Mouse (Mus musculus) ES-Bruce4 (cell line): ENCODE measurements around the gene Dnajc28. TPM values are rescaled to one million over a fixed set of nuclear protein-coding genes. Genes with fewer than 3 reads are reported as not detected.

Experiments
- H3K27ac ChIP-seq: 2 replicates; pipeline ENCODE4 v1.5.1; 2012; ENCODE audit warnings: low read length, inconsistent platforms; ENCODE audit not compliant: insufficient read depth
- H3K27me3 ChIP-seq: 2 replicates; pipeline ENCODE4 v1.6.1; 2012; ENCODE audit warnings: mild to moderate bottlenecking, low read length, inconsistent platforms; ENCODE audit not compliant: control insufficient read depth, poor library complexity, insufficient read depth, severe bottlenecking
- H3K36me3 ChIP-seq: 2 replicates; pipeline ENCODE4 v1.6.1; 2012; ENCODE audit warnings: inconsistent platforms, mild to moderate bottlenecking, low read length, moderate library complexity; ENCODE audit not compliant: control insufficient read depth, poor library complexity, insufficient read depth, severe bottlenecking
- H3K4me1 ChIP-seq: one replicate; pipeline ENCODE4 v1.8.1; 2011; ENCODE audit warnings: low read length; ENCODE audit not compliant: control insufficient read depth, insufficient read depth
- H3K4me3 ChIP-seq: 2 replicates; pipeline ENCODE4 v1.5.1; 2011; ENCODE audit warnings: low read depth, mild to moderate bottlenecking, low read length
- H3K9ac ChIP-seq: 2 replicates; pipeline ENCODE4 v1.6.1; 2012; ENCODE audit warnings: low read depth, mild to moderate bottlenecking, inconsistent platforms; ENCODE audit not compliant: poor library complexity, severe bottlenecking
- H3K9me3 ChIP-seq: replicated peaks from 2 replicates; pipeline ENCODE4 v1.6.1; 2012; ENCODE audit warnings: mild to moderate bottlenecking, low read length, inconsistent platforms; ENCODE audit not compliant: control insufficient read depth, poor library complexity, insufficient read depth, severe bottlenecking
- CTCF ChIP-seq: IDR thresholded peaks from one replicate; pipeline ENCODE4 v1.8.1; 2011; ENCODE audit warnings: low read depth, low read length
- EP300 ChIP-seq: IDR thresholded peaks from 2 replicates; pipeline ENCODE4 v1.6.1; 2011; ENCODE audit warnings: low read depth, low read length; ENCODE audit not compliant: insufficient read depth
- POLR2A ChIP-seq: IDR thresholded peaks from one replicate; pipeline ENCODE4 v1.8.1; 2011; ENCODE audit warnings: low read length; ENCODE audit not compliant: insufficient read depth
- polyA plus RNA-seq: library from polyadenylated mRNA; stranded (reverse); fragments of >200 nt; gene quantifications from 2 replicates; pipeline ENCODE4 v1.2.4, GENCODE M21; 2011; ENCODE audit warnings: low read depth; ENCODE audit not compliant: missing spikeins, insufficient read depth, insufficient read length

Dnajc28 gene
- 2.5 and 4.9 TPM in 2 replicates for polyA plus RNA-seq

DNA sequence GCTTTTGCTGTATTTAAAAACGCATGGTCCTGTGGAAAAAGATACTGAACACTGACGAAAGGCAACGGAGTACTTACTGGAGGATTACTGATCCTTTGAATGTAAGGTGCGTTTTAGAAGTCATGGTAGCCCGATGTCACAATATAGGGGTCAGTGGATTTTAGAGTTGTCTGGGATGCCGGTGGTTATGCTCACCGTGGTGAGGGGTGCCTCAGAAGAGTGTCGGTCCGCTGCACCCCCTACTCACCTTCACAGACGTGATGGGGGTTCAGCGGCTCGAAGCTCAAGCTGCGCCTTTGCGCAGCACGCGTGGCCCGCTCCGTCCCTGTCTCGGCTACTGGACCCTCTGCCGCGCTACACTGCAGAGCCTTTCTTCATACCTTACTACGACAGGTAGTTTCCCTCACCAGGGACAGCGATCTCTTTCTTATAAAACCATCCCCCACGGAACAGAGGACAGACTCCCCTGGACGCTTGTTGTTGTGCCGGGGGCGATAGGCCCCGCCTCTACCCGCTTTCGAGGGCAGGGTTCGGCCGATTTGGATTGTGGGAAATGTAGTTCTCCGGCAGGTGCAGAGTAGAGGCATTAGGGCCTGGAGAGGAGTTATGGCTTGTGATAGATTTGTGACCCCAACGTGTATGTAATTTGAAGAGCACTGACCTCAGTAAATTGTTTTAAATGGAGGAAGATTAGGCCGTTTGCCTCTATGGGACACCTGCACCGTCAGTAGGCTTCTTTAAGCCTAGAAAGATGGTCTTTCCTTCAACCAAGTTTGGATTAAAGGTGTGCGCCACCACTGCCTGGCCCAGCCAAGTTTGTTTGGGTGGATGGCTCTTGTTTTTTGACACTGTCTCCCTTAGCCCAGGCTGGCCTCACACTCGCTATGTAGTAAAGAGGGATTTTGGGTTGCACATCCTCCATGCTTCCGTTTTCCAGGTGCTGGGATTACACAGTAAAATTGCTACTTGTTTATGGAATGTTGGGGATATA is at the start of gene Dnajc28:
Gene Dnajc28, minus strand, starts transcription at position 516 of the 991 bp plus-strand sequence.
- H3K9ac ChIP-seq: peak within 1 kb of the TSS; percentile 87
- no peaks in the 10 kb centered on the region for H3K9me3 ChIP-seq
- H3K4me3 ChIP-seq: peak within 1 kb of the TSS; percentile 99
- H3K27ac ChIP-seq: peak within 1 kb of the TSS; percentile 8; the same call in 1 of the 2 replicates
- H3K4me1 ChIP-seq: peaks cover 2% of the 10 kb centered on the region
- H3K27me3 ChIP-seq: no peaks in the 10 kb centered on the region
- H3K36me3 ChIP-seq: peaks cover 31% of the 10 kb centered on the region
- TF ChIP-seq EP300: no peak
- TF ChIP-seq POLR2A: peak; percentile 32

DNA sequence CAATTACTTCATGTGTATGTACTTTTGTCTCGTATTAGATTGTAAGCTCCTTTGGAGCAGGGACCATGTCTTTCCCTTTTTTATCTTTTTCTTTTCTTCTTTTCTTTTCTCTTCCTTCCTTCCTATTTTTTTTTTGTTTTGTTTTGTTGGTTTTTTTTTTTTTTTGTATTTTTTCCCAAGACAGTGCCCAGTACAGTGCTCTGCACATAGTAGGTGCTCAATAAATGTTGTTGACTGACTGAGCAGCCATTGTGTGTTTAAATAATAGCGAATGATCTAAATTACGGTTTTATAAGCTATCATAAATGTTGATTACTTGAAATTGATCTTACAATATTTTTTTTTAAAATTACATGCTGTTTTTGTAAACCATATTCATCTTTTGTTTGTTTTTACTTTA is 45.0 kb upstream of the Dnajc28 start:
- no peak overlapping the region for H3K4me3 ChIP-seq
- H3K27me3 ChIP-seq: no peaks in the 10 kb centered on the region
- H3K4me1 ChIP-seq: no peaks in the 10 kb centered on the region
- no peaks in the 10 kb centered on the region for H3K9me3 ChIP-seq
- no peak overlapping the region for H3K9ac ChIP-seq
- peaks cover 90% of the 10 kb centered on the region for H3K36me3 ChIP-seq
- no peak for TF ChIP-seq CTCF
- no peak for TF ChIP-seq POLR2A
- no peak for TF ChIP-seq EP300
- H3K27ac ChIP-seq: no peak overlapping the region

DNA sequence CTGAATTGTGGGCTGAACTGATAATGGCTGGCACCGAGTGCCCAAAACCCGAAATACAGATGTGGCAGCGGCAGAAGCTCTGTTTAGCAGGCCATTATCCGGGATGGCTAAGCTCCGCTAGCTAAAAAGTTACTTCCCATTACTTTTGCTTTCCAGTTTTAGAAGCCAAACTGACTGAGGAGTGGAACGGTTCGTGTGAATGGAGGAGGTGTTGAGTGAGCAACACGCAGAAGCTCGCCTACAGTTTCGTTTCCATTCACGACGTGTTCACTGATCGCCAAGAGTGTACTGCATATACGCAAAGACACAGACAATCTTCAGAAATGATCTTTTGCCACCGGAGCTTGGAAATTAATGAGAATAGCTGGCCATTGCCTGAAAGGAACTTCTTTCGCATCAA is 43.5 kb upstream of the Dnajc28 start:
- Histone ChIP-seq H3K4me1 (no peaks in the 10 kb centered on the region), H3K27ac (no peak overlapping the region), H3K9me3 (no peaks in the 10 kb centered on the region), H3K9ac (no peak overlapping the region), H3K27me3 (no peaks in the 10 kb centered on the region), H3K36me3 (peaks cover 94% of the 10 kb centered on the region), H3K4me3 (no peak overlapping the region)
- TF ChIP-seq CTCF (no peak), EP300 (no peak), POLR2A (no peak)

DNA sequence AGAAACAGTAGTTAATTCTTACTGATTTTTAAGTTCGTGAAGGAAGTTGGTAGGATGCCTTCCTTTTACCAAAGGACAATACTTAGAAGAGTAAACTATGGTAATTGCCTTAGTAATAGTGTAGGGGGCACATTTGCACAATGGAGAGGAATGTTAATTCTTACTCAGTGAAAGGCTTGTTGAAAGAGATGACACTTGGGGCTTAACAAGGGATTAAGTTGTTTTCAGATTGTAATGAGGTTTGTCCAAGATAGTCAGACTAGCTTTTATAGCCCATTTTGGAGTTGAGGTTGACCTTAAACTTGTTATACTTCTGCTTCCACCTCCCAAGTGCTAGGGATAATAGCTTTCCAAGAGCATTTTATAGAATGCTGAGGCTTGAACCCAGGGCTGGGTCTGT is 42.6 kb upstream of the Dnajc28 start:
- Histone ChIP-seq H3K27ac (no peak overlapping the region), H3K36me3 (peaks cover 94% of the 10 kb centered on the region), H3K4me3 (no peak overlapping the region), H3K27me3 (no peaks in the 10 kb centered on the region), H3K4me1 (no peaks in the 10 kb centered on the region), H3K9me3 (no peaks in the 10 kb centered on the region), H3K9ac (no peak overlapping the region)
- TF ChIP-seq CTCF (no peak), EP300 (no peak)

DNA sequence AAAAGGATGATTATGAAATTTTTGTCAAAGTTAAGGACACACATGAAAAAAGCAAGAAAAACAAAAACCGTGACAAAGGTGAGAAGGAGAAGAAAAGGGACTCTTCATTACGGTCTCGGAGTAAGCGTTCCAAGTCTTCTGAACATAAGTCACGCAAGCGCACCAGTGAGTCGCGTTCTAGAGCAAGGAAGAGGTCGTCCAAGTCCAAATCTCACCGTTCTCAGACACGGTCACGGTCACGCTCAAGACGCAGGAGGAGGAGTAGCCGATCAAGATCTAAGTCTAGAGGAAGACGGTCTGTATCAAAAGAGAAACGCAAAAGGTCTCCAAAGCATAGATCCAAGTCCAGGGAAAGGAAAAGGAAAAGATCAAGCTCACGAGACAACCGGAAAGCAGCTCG is 41.0 kb upstream of the Dnajc28 start:
- no peaks in the 10 kb centered on the region for H3K4me1 ChIP-seq
- H3K27ac ChIP-seq: no peak overlapping the region
- H3K9ac ChIP-seq: no peak overlapping the region
- H3K27me3 ChIP-seq: no peaks in the 10 kb centered on the region
- H3K9me3 ChIP-seq: no peaks in the 10 kb centered on the region
- TF ChIP-seq POLR2A: no peak
- no peak for TF ChIP-seq EP300
- TF ChIP-seq CTCF: no peak
- H3K4me3 ChIP-seq: peak overlapping the region; percentile 12; the same call in 1 of the 2 replicates
- peaks cover 94% of the 10 kb centered on the region for H3K36me3 ChIP-seq

DNA sequence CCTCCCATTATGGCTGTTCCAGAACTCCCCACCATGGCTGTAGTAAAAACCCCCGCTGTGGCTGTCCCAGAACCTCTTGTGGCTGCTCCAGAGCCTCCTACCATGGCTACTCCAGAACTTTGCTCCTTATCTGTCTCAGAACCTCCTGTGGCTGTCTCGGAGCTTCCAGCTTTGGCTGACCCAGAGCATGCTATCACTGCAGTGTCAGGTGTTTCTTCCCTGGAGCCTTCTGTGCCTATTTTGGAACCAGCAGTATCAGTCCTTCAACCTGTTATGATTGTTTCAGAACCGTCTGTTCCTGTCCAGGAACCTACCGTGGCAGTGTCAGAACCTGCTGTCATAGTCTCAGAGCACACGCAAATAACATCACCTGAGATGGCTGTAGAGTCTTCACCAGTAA is 39.6 kb upstream of the Dnajc28 start:
- H3K36me3 ChIP-seq: peaks cover 93% of the 10 kb centered on the region
- no peaks in the 10 kb centered on the region for H3K27me3 ChIP-seq
- no peaks in the 10 kb centered on the region for H3K4me1 ChIP-seq
- H3K9me3 ChIP-seq: no peaks in the 10 kb centered on the region
- no peak overlapping the region for H3K9ac ChIP-seq
- TF ChIP-seq CTCF: no peak
- no peak for TF ChIP-seq POLR2A
- no peak for TF ChIP-seq EP300
- no peak overlapping the region for H3K27ac ChIP-seq
- H3K4me3 ChIP-seq: no peak overlapping the region
